Mouse (Mus musculus) spleen, postnatal 14 days (tissue): ENCODE measurements at regions not wholly inside any gene's neighbourhood (a gene's known extent, or its start where the extent isn't known, plus 50 kb on each side); places are given as distances from the start of the nearest gene placed in this dataset.
"Not testable (repeated sequence)": the region's sequence is repeated elsewhere in the genome, so short reads cannot be mapped to it uniquely, and the experiment has no call there.

Source experiments
- DNase-seq, 2 experiments: peaks; one replicate each; pipeline ENCODE4 v3.0.0; 2021 to 2022; ENCODE audit warnings: low spot score in 2 of 2

- DNase-seq = no peak
These were observed 421.6 kb upstream of the Zfp507 start for GRCm38 (mm10) chr7:36224416-36224815.

GRCm38 (mm10) chr7:36218386-36218785 lies 415.6 kb upstream of the Zfp507 start:
- DNase-seq = no peak

- DNase-seq = no peak
These were observed 407.2 kb upstream of the Zfp507 start for GRCm38 (mm10) chr7:36210034-36210433.

- DNase-seq = no peak
These were observed 404.9 kb upstream of the Zfp507 start for GRCm38 (mm10) chr7:36207525-36208260.

- DNase-seq = no peak
These were observed 395.4 kb upstream of the Zfp507 start for GRCm38 (mm10) chr7:36198091-36198700.

- no peak for DNase-seq
These were observed 393.4 kb upstream of the Zfp507 start for GRCm38 (mm10) chr7:36196154-36196720.

- DNase-seq = no peak
These were observed 389.8 kb upstream of the Zfp507 start for GRCm38 (mm10) chr7:36192645-36193044.

GRCm38 (mm10) chr7:36177947-36178346 lies 375.1 kb upstream of the Zfp507 start:
- DNase-seq = no peak

- no peak for DNase-seq
These were observed 372.5 kb upstream of the Zfp507 start for GRCm38 (mm10) chr7:36175296-36175695.

- not testable (repeated sequence) for DNase-seq
These were observed 369.7 kb upstream of the Zfp507 start for GRCm38 (mm10) chr7:36172511-36172910.

GRCm38 (mm10) chr7:36157270-36157945 lies 354.6 kb upstream of the Zfp507 start:
- no peak for DNase-seq

GRCm38 (mm10) chr7:36156595-36156994 lies 353.8 kb upstream of the Zfp507 start:
- DNase-seq = no peak

- no peak for DNase-seq
These were observed 352.8 kb upstream of the Zfp507 start for GRCm38 (mm10) chr7:36155576-36155975.

GRCm38 (mm10) chr7:36155159-36155558 lies 352.4 kb upstream of the Zfp507 start:
- no peak for DNase-seq

GRCm38 (mm10) chr7:36150871-36151560 lies 348.2 kb upstream of the Zfp507 start:
- no peak for DNase-seq

GRCm38 (mm10) chr7:36136571-36136970 lies 333.8 kb upstream of the Zfp507 start:
- no peak for DNase-seq

GRCm38 (mm10) chr7:36134557-36134956 lies 331.8 kb upstream of the Zfp507 start:
- no peak for DNase-seq

GRCm38 (mm10) chr7:36133658-36134143 lies 330.9 kb upstream of the Zfp507 start:
- no peak for DNase-seq

- no peak for DNase-seq
These were observed 330.2 kb upstream of the Zfp507 start for GRCm38 (mm10) chr7:36133026-36133425.

- no peak for DNase-seq
These were observed 329.8 kb upstream of the Zfp507 start for GRCm38 (mm10) chr7:36132569-36132968.

- DNase-seq = no peak
These were observed 294.3 kb upstream of the Zfp507 start for GRCm38 (mm10) chr7:36097054-36097453.
